In genomic region chr8:79222106-79222751, GRCm38 (mm10) we compare ENCODE assay signal across 14 mouse cellular contexts. TPM values are rescaled to one million over a fixed set of nuclear protein-coding genes. Genes with fewer than 3 reads are reported as not detected.
DNase-seq lines count a peak whose midpoint lies in the region; ATAC-seq and TF ChIP-seq lines count a peak whose summit lies in the region.
"Had no signal": no experiment of that assay in that cellular context is flagged by ENCODE, and none has a peak within 500 bp of the region (broad histone marks: within the 10 kb centered on the region; RNA-seq: fewer than 3 reads in every experiment).

No protein-coding gene starts in this region.

- H3K27ac ChIP-seq in forebrain, embryonic 15.5 days (replicated peaks), result no peak overlapping the region
- H3K27ac ChIP-seq in forebrain, embryonic 14.5 days (ENCODE audit: low read depth, low read length), result no peak overlapping the region
- no peak overlapping the region for H3K27ac ChIP-seq in lung, postnatal 0 days (ENCODE audit: low read length)
- H3K27ac ChIP-seq in limb, embryonic 15.5 days, result peak overlapping the region; percentile 79
- H3K27ac ChIP-seq: macrophage; stomach, embryonic 15.5 days had no signal

- no peak for TF ChIP-seq EP300 in lung, postnatal 0 days (IDR thresholded peaks at IDR 0.05)

- H3K4me2 ChIP-seq in forebrain, embryonic 15.5 days (replicated peaks), result no peak overlapping the region
- no peak overlapping the region for H3K4me2 ChIP-seq in forebrain, embryonic 14.5 days (ENCODE audit: low read length)
- H3K4me2 ChIP-seq in lung, postnatal 0 days (replicated peaks; ENCODE audit: low read depth, low read length), result no peak overlapping the region
- H3K4me2 ChIP-seq in limb, embryonic 15.5 days, result no peak overlapping the region
- H3K4me2 ChIP-seq: stomach, embryonic 15.5 days had no signal

- 0 out of 2 replicates have a peak, but pooled peaks cover 5% of the 10 kb centered on the region for H3K4me1 ChIP-seq in forebrain, embryonic 15.5 days
- H3K4me1 ChIP-seq in forebrain, embryonic 14.5 days (ENCODE audit: control insufficient read depth, insufficient read depth, low read length), result no peaks in the 10 kb centered on the region
- H3K4me1 ChIP-seq in lung, postnatal 0 days (ENCODE audit: insufficient read depth, low read depth, low read length), result no peaks in the 10 kb centered on the region
- H3K4me1 ChIP-seq in limb, embryonic 15.5 days, result peaks cover 10% of the 10 kb centered on the region
- H3K4me1 ChIP-seq: stomach, embryonic 15.5 days had no signal

- no peaks in the 10 kb centered on the region for H3K9me3 ChIP-seq in forebrain, embryonic 15.5 days
- peaks cover 3% of the 10 kb centered on the region; the same call in 1 of the 2 replicates for H3K9me3 ChIP-seq in forebrain, embryonic 14.5 days (replicated peaks; ENCODE audit: control insufficient read depth, low read length)
- H3K9me3 ChIP-seq in lung, postnatal 0 days (ENCODE audit: low read length), result no peaks in the 10 kb centered on the region
- no peaks in the 10 kb centered on the region for H3K9me3 ChIP-seq in limb, embryonic 15.5 days
- H3K9me3 ChIP-seq: stomach, embryonic 15.5 days had no signal

- ATAC-seq in forebrain, embryonic 15.5 days (replicated peaks), result peak; percentile 32; the same call in 1 of the 2 replicates
- ATAC-seq in forebrain, embryonic 14.5 days, result no peak
- 0 out of 2 replicates have a peak, but pooled peaks have one; percentile 28 for ATAC-seq in lung, postnatal 0 days
- ATAC-seq in limb, embryonic 15.5 days (ENCODE audit: insufficient number of reproducible peaks, low FRiP score, low TSS enrichment, low read depth), result peak; percentile 35; the same call in 1 of the 2 replicates
- ATAC-seq: CD4-positive, CD25-positive, alpha-beta regulatory T cell, adult 4 months had no signal

- H3K4me3 ChIP-seq in forebrain, embryonic 15.5 days, result no peak overlapping the region
- no peak overlapping the region for H3K4me3 ChIP-seq in forebrain, embryonic 14.5 days (ENCODE audit: low read depth, low read length)
- no peak overlapping the region for H3K4me3 ChIP-seq in lung, postnatal 0 days (ENCODE audit: low read depth, low read length)
- no peak overlapping the region for H3K4me3 ChIP-seq in limb, embryonic 15.5 days
- H3K4me3 ChIP-seq: stomach, embryonic 15.5 days had no signal

- no peak for DNase-seq in forebrain, embryonic 14.5 days (ENCODE audit: low spot score)
- DNase-seq in lung, postnatal 0 days (ENCODE audit: low spot score), result no peak
- no peak for DNase-seq in lung, postnatal 4 days
- DNase-seq in cerebellum, postnatal 36 days, result peak; percentile 59 to 68
- DNase-seq in urinary bladder, postnatal 25 days (ENCODE audit: low spot score), result no peak
- no peak for DNase-seq in layer of hippocampus, adult 8-10 months (ENCODE audit: low spot score in 2 of 2)

- no peak for TF ChIP-seq CTCF in lung, postnatal 0 days (IDR thresholded peaks at IDR 0.05)

- no peaks in the 10 kb centered on the region for H3K36me3 ChIP-seq in forebrain, embryonic 15.5 days
- no peaks in the 10 kb centered on the region for H3K36me3 ChIP-seq in forebrain, embryonic 14.5 days (ENCODE audit: control insufficient read depth, insufficient read depth, low read length)
- H3K36me3 ChIP-seq in lung, postnatal 0 days (ENCODE audit: insufficient read depth, low read length), result no peaks in the 10 kb centered on the region
- H3K36me3 ChIP-seq in limb, embryonic 15.5 days, result no peaks in the 10 kb centered on the region
- H3K36me3 ChIP-seq: stomach, embryonic 15.5 days had no signal

- H3K9ac ChIP-seq in forebrain, embryonic 15.5 days (replicated peaks), result no peak overlapping the region
- no peak overlapping the region for H3K9ac ChIP-seq in forebrain, embryonic 14.5 days (ENCODE audit: low read length)
- no peak overlapping the region for H3K9ac ChIP-seq in lung, postnatal 0 days (replicated peaks; ENCODE audit: low read depth)
- no peak overlapping the region for H3K9ac ChIP-seq in limb, embryonic 15.5 days
- H3K9ac ChIP-seq: stomach, embryonic 15.5 days had no signal

- 66% methylated on average over 5 of the region's 5 CpGs for WGBS in forebrain, embryonic 15.5 days
- WGBS in forebrain, embryonic 14.5 days, result 79% methylated on average over 5 of the region's 5 CpGs
- WGBS in lung, postnatal 0 days, result 54% methylated on average over 5 of the region's 5 CpGs
- WGBS in limb, embryonic 15.5 days, result 30% methylated on average over 5 of the region's 5 CpGs

- H3K27me3 ChIP-seq in forebrain, embryonic 15.5 days, result no peaks in the 10 kb centered on the region
- H3K27me3 ChIP-seq in forebrain, embryonic 14.5 days (replicated peaks; ENCODE audit: control insufficient read depth, insufficient read depth, low read length), result no peaks in the 10 kb centered on the region
- H3K27me3 ChIP-seq in lung, postnatal 0 days (replicated peaks; ENCODE audit: insufficient read depth, low read length), result no peaks in the 10 kb centered on the region
- no peaks in the 10 kb centered on the region for H3K27me3 ChIP-seq in limb, embryonic 15.5 days
- H3K27me3 ChIP-seq: stomach, embryonic 15.5 days had no signal

RNA-seq across cellular contexts. Expression of gene 1700011L22Rik, which starts 26.1 kb away (rescaled TPM):
- polyA plus RNA-seq in forebrain, embryonic 15.5 days (2015; fragmentation: Nextera tagmentation; extraction: Ambion mirVana), result not detected in 2 replicates
- polyA plus RNA-seq in forebrain, embryonic 14.5 days (2014; fragmentation: Nextera tagmentation; extraction: Ambion mirVana), result not detected in 2 replicates
- not detected in 2 replicates for polyA plus RNA-seq in lung, postnatal 0 days (2015; fragmentation: Nextera tagmentation; extraction: Ambion mirVana)
- polyA plus RNA-seq in limb, embryonic 15.5 days (2015; fragmentation: Nextera tagmentation; extraction: Ambion mirVana), result not detected in 2 replicates
- not detected for total RNA-seq in layer of hippocampus, adult 8-10 months (2022)
- total RNA-seq: gastrocnemius, adult 8-10 months; left cerebral cortex, adult 18-20 months had no signal
- polyA plus RNA-seq: CD4-positive, CD25-positive, alpha-beta regulatory T cell, adult 4 months; intestine, embryonic 14.5 days; macrophage; stomach, embryonic 15.5 days had no signal

Comparison
In these comparisons a context has a peak if more than half of its experiments do, and no peak if none do; other contexts are left out.
1. DNase-seq: peak in cerebellum, postnatal 36 days (2 of 2); none in forebrain, embryonic 14.5 days (single experiment), lung, postnatal 0 days (single experiment), lung, postnatal 4 days (0 of 2), urinary bladder, postnatal 25 days (single experiment) and layer of hippocampus, adult 8-10 months (0 of 2).